ENCODE assay signal across 12 mouse cellular contexts in genomic region chr16:31543499-31544170, GRCm38 (mm10).
"Had no signal": no experiment of that assay in that cellular context is flagged by ENCODE, and none has a peak within 500 bp of the region (broad histone marks: within the 10 kb centered on the region; RNA-seq: fewer than 3 reads in every experiment).

No protein-coding gene starts in this region.

- H3K27ac ChIP-seq: limb, embryonic 15.5 days; liver, embryonic 12.5 days; lung, embryonic 15.5 days; midbrain, embryonic 10.5 days; stomach, embryonic 15.5 days had no signal

- H3K9me3 ChIP-seq: limb, embryonic 15.5 days; liver, embryonic 12.5 days; lung, embryonic 15.5 days; midbrain, embryonic 10.5 days; stomach, embryonic 15.5 days had no signal

- H3K4me3 ChIP-seq: limb, embryonic 15.5 days; liver, embryonic 12.5 days; lung, embryonic 15.5 days; midbrain, embryonic 10.5 days; myocyte; stomach, embryonic 15.5 days had no signal

- H3K4me2 ChIP-seq: limb, embryonic 15.5 days; liver, embryonic 12.5 days; lung, embryonic 15.5 days; stomach, embryonic 15.5 days had no signal

- H3K9ac ChIP-seq: limb, embryonic 15.5 days; liver, embryonic 12.5 days; lung, embryonic 15.5 days; stomach, embryonic 15.5 days had no signal

- DNase-seq: kidney, adult 8-10 months; kidney, postnatal 25 days; left cerebral cortex, postnatal 4 days; midbrain, embryonic 14.5 days; thymus, adult 2 months; thymus, postnatal 25 days had no signal

- ATAC-seq: liver, embryonic 12.5 days had no signal

- H3K36me3 ChIP-seq: limb, embryonic 15.5 days; liver, embryonic 12.5 days; lung, embryonic 15.5 days; midbrain, embryonic 10.5 days; stomach, embryonic 15.5 days had no signal
